Mouse (Mus musculus): ENCODE results near the gene Specc1l. TPM values are rescaled to one million over a fixed set of nuclear protein-coding genes. Genes with fewer than 3 reads are reported as not detected.

Specc1l gene
- total and polyA plus RNA-seq, 2 experiments, result 5.3 to 10.8 TPM

DNA sequence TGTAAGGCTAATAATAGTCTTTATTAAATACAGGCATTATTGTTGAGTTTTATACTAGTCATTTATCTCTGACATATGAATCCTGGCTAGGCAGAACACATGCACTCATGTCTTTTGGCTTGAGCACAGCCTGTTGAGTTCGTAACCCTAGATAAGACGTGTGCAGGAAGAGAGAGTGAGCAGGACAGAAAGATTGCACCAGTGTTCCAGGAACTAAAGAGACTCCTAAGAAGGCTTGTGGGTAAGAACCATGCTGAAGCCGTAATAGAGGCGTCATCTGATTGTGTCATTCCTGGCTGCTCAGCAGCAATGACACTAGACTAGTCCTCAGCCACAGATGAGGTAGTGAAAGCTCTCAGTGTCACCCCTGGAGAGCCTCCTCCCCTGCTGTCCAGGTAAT, 61.1 kb downstream of the Specc1l start:
- no peaks in the 10 kb centered on the region for H3K79me2 ChIP-seq (ENCODE audit: control insufficient read depth, insufficient read depth, low read length)
- no peak overlapping the region for H3K27ac ChIP-seq (replicated peaks; ENCODE audit: insufficient read depth, low read depth, low read length)
- DNase-seq (ENCODE audit: extremely low read depth, low read depth, low spot score), result no peak
- WGBS, result 70% methylated on average over 4 of the region's 4 CpGs
- no peak overlapping the region for H3K9ac ChIP-seq (ENCODE audit: low read depth, low read length)
- no peaks in the 10 kb centered on the region for H3K27me3 ChIP-seq (ENCODE audit: control insufficient read depth, insufficient read depth, low read length)
- H3K4me1 ChIP-seq (ENCODE audit: control insufficient read depth, insufficient read depth, low read length), result no peaks in the 10 kb centered on the region
- TF ChIP-seq POLR2A (IDR thresholded peaks at IDR 0.05; ENCODE audit: extremely low read depth, insufficient read depth, low read length), result no peak
- no peak for TF ChIP-seq CTCF (IDR thresholded peaks at IDR 0.05; ENCODE audit: low read depth, low read length)
- no peak overlapping the region for H3K4me3 ChIP-seq (ENCODE audit: insufficient read depth, low read depth, low read length)
- H3K36me3 ChIP-seq (ENCODE audit: control insufficient read depth, insufficient read depth, low read length), result peaks cover 30% of the 10 kb centered on the region

- DNase-seq (ENCODE audit: extremely low read depth, low read depth, low spot score), result no peak
- TF ChIP-seq CTCF (IDR thresholded peaks at IDR 0.05; ENCODE audit: low read depth, low read length) (no peak), POLR2A (IDR thresholded peaks at IDR 0.05; ENCODE audit: extremely low read depth, insufficient read depth, low read length) (no peak)
- WGBS, result 92% methylated on average over 12 of the region's 12 CpGs
- Histone ChIP-seq H3K27ac (replicated peaks; ENCODE audit: insufficient read depth, low read depth, low read length) (no peak overlapping the region), H3K9ac (ENCODE audit: low read depth, low read length) (no peak overlapping the region), H3K36me3 (ENCODE audit: control insufficient read depth, insufficient read depth, low read length) (peaks cover 35% of the 10 kb centered on the region), H3K4me3 (ENCODE audit: insufficient read depth, low read depth, low read length) (no peak overlapping the region), H3K27me3 (ENCODE audit: control insufficient read depth, insufficient read depth, low read length) (no peaks in the 10 kb centered on the region), H3K79me2 (ENCODE audit: control insufficient read depth, insufficient read depth, low read length) (no peaks in the 10 kb centered on the region), H3K4me1 (ENCODE audit: control insufficient read depth, insufficient read depth, low read length) (no peaks in the 10 kb centered on the region)
Observed at GRCm38 (mm10) chr10:75276427-75277013, 64.6 kb downstream of the Specc1l start.

GRCm38 (mm10) chr10:75277501-75277900, 65.6 kb downstream of the Specc1l start:
- Histone ChIP-seq H3K4me3 (ENCODE audit: insufficient read depth, low read depth, low read length) (no peak overlapping the region), H3K27ac (replicated peaks; ENCODE audit: insufficient read depth, low read depth, low read length) (no peak overlapping the region), H3K36me3 (ENCODE audit: control insufficient read depth, insufficient read depth, low read length) (peaks cover 34% of the 10 kb centered on the region), H3K9ac (ENCODE audit: low read depth, low read length) (no peak overlapping the region), H3K4me1 (ENCODE audit: control insufficient read depth, insufficient read depth, low read length) (no peaks in the 10 kb centered on the region), H3K27me3 (ENCODE audit: control insufficient read depth, insufficient read depth, low read length) (no peaks in the 10 kb centered on the region), H3K79me2 (ENCODE audit: control insufficient read depth, insufficient read depth, low read length) (no peaks in the 10 kb centered on the region)
- 90% methylated on average over 1 of the region's 1 CpGs for WGBS
- TF ChIP-seq POLR2A (IDR thresholded peaks at IDR 0.05; ENCODE audit: extremely low read depth, insufficient read depth, low read length), result no peak
- TF ChIP-seq CTCF (IDR thresholded peaks at IDR 0.05; ENCODE audit: low read depth, low read length), result no peak; the same call in 1 of the 2 replicates
- DNase-seq (ENCODE audit: extremely low read depth, low read depth, low spot score), result no peak

DNA sequence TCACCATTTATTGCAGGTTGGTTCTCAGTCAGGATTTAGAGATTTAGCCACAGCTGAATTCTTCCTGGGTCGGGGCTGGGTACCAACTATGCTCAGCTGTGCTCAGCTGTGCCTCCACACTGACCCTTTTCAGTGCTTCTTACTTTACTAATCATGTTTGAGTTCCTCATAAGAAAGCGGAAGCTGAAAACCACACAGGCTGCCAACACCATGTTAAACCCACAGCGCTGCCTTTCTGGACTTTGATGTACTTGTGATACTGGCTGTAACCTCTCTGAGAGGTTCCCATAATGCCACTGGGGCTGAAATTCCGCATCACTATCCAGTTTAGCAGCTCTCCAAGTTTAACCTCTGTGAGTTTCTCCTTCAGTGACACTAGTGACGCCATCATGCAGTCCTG, 70.8 kb downstream of the Specc1l start:
- no peaks in the 10 kb centered on the region for H3K27me3 ChIP-seq (ENCODE audit: control insufficient read depth, insufficient read depth, low read length)
- no peak overlapping the region for H3K4me3 ChIP-seq (ENCODE audit: insufficient read depth, low read depth, low read length)
- no peaks in the 10 kb centered on the region for H3K79me2 ChIP-seq (ENCODE audit: control insufficient read depth, insufficient read depth, low read length)
- TF ChIP-seq CTCF (IDR thresholded peaks at IDR 0.05; ENCODE audit: low read depth, low read length), result no peak
- TF ChIP-seq POLR2A (IDR thresholded peaks at IDR 0.05; ENCODE audit: extremely low read depth, insufficient read depth, low read length), result no peak
- no peak overlapping the region for H3K27ac ChIP-seq (replicated peaks; ENCODE audit: insufficient read depth, low read depth, low read length)
- no peaks in the 10 kb centered on the region for H3K4me1 ChIP-seq (ENCODE audit: control insufficient read depth, insufficient read depth, low read length)
- 89% methylated on average over 5 of the region's 5 CpGs for WGBS
- peaks cover 21% of the 10 kb centered on the region for H3K36me3 ChIP-seq (ENCODE audit: control insufficient read depth, insufficient read depth, low read length)
- DNase-seq (ENCODE audit: extremely low read depth, low read depth, low spot score), result peak; percentile 27
- H3K9ac ChIP-seq (ENCODE audit: low read depth, low read length), result no peak overlapping the region

- DNase-seq (ENCODE audit: extremely low read depth, low read depth, low spot score), result no peak
- H3K36me3 ChIP-seq (ENCODE audit: control insufficient read depth, insufficient read depth, low read length), result peaks cover 21% of the 10 kb centered on the region
- no peaks in the 10 kb centered on the region for H3K79me2 ChIP-seq (ENCODE audit: control insufficient read depth, insufficient read depth, low read length)
- no peaks in the 10 kb centered on the region for H3K27me3 ChIP-seq (ENCODE audit: control insufficient read depth, insufficient read depth, low read length)
- no peak overlapping the region for H3K27ac ChIP-seq (replicated peaks; ENCODE audit: insufficient read depth, low read depth, low read length)
- TF ChIP-seq POLR2A (IDR thresholded peaks at IDR 0.05; ENCODE audit: extremely low read depth, insufficient read depth, low read length) (no peak), CTCF (IDR thresholded peaks at IDR 0.05; ENCODE audit: low read depth, low read length) (no peak)
- H3K4me3 ChIP-seq (ENCODE audit: insufficient read depth, low read depth, low read length), result no peak overlapping the region
- H3K9ac ChIP-seq (ENCODE audit: low read depth, low read length), result no peak overlapping the region
- no peaks in the 10 kb centered on the region for H3K4me1 ChIP-seq (ENCODE audit: control insufficient read depth, insufficient read depth, low read length)
- WGBS, result 95% methylated on average over 3 of the region's 3 CpGs
Observed at GRCm38 (mm10) chr10:75283821-75284220, 71.9 kb downstream of the Specc1l start.

DNA sequence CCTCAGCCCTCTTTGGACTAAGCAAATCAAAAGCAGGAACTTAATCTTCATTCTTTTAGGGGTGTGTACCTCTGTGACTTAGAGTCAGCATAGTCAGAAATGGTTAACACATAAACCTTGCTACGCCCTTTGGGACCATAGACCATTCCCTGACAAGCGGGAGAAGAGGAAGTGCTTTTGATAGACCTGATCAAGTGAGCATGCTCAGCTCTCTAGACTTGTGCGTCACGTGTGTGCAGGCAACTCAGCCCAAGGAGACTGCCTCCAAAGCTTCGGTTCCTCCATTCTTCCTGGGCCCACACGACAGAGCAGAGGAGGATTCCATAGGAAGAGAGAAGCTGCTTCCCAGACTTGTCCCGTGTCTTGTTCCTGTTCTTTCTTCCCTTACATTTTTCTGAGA, 76.7 kb downstream of the Specc1l start:
- WGBS, result 78% methylated on average over 7 of the region's 7 CpGs
- peaks cover 5% of the 10 kb centered on the region for H3K36me3 ChIP-seq (ENCODE audit: control insufficient read depth, insufficient read depth, low read length)
- no peaks in the 10 kb centered on the region for H3K79me2 ChIP-seq (ENCODE audit: control insufficient read depth, insufficient read depth, low read length)
- no peaks in the 10 kb centered on the region for H3K4me1 ChIP-seq (ENCODE audit: control insufficient read depth, insufficient read depth, low read length)
- DNase-seq (ENCODE audit: extremely low read depth, low read depth, low spot score), result no peak
- H3K9ac ChIP-seq (ENCODE audit: low read depth, low read length), result no peak overlapping the region
- no peak for TF ChIP-seq POLR2A (IDR thresholded peaks at IDR 0.05; ENCODE audit: extremely low read depth, insufficient read depth, low read length)
- no peak for TF ChIP-seq CTCF (IDR thresholded peaks at IDR 0.05; ENCODE audit: low read depth, low read length)
- H3K27ac ChIP-seq (replicated peaks; ENCODE audit: insufficient read depth, low read depth, low read length), result no peak overlapping the region
- no peaks in the 10 kb centered on the region for H3K27me3 ChIP-seq (ENCODE audit: control insufficient read depth, insufficient read depth, low read length)
- H3K4me3 ChIP-seq (ENCODE audit: insufficient read depth, low read depth, low read length), result no peak overlapping the region

Data from liver, adult 2 months (tissue).